Mouse (Mus musculus) naive thymus-derived CD4-positive, alpha-beta T cell, adult 2 months (primary cell): ENCODE data around the gene Atl3.

Source experiments
- DNase-seq: peaks from one replicate; pipeline ENCODE4 v3.0.0-alpha.2; 2011; ENCODE audit warnings: low read depth

Gene Atl3

DNA sequence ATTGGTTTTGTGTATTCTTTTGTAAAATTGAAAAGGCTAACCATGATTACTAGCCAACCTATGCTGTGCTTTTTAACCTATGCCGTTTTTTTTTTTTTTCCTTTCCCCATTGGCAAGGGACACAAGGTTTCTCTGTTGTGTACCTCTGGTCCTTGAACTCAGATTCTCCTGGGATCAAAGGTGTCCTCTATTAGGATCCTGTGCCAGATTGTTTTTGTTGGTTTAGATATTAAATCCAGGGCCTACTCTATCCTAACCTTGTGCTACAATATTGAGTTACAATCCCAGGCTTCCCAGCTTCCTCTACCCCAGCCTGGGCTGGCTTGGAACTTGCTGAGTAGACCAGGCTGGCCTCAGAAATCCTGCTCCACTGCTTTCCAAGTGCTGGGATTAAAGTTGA lies 6.9 kb downstream of the Atl3 start:
- DNase-seq, result no peak

DNA sequence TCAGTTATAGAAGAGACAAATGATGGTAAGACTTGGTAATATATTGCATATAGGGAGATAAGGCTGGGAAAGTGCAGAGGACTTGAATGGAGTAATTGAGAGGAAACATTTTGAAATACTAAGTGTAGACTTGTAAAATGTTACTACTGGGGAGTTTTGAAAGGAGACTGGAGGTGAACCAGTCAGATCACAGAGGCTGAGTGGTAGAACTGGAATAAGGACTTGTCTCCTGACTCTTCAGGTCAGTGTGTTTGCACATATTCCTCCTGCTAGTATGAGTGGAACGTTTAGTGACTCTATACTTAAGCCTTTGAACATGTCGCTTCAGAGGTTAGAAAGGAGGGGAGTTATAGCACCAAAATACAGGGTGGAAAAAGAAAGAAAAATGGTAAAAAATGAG lies 8.6 kb downstream of the Atl3 start:
- no peak for DNase-seq

DNA sequence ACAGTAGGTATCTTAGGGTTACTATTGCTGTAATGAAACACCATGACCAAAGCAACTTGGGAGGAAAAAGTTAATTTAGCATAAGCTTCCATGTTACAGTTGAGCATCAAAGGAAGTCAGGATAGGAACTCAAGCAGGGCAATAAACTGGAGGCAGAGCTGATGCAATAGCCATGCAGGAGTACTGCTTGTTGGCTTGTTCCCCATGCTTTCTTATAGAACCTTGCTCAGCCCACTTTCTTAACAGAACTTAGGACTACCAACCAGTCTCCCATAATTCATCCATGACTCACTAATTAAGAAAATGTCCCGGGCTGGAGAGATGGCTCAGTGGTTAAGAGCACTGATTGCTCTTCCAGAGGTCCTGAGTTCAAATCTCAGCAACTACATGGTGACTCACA lies 12.5 kb downstream of the Atl3 start:
- no peak for DNase-seq

DNA sequence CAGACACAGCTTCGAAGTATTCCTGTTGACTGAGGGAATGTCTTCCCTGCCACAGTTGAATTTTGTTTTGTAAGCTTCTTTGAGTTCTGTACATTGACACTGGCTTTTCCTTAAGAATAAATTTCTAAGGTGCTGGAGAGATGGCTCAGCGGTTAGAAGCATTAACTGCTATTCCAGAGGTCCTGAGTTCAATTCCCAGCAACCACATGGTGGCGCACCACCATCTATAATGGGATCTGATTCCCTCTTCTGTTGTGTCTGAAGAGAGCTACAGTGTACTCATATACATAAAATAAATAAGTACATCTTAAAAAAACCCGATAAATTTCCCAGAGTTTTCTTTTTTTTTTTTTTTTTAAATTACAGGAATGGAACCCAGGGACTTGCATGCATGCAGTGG lies 14.2 kb downstream of the Atl3 start:
- DNase-seq, result no peak

DNA sequence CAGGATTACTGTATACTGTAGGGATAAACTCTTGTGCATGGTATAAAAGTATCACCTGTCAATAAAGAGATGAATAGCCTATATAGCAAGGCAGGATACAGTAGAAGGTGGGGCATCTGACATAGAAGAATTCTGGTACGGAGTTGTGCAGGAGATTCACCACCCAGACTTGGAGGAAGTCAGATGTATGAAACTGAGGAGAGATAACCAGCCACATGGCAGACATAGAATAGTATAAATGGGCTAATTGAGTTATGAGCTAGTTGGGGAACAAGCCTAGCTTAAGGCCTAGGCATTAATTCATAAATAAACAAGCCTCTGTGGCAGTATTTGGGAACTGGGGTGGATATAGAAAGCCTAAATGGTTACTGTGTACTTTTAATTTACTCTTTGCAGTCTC lies 22.6 kb downstream of the Atl3 start:
- no peak for DNase-seq

DNA sequence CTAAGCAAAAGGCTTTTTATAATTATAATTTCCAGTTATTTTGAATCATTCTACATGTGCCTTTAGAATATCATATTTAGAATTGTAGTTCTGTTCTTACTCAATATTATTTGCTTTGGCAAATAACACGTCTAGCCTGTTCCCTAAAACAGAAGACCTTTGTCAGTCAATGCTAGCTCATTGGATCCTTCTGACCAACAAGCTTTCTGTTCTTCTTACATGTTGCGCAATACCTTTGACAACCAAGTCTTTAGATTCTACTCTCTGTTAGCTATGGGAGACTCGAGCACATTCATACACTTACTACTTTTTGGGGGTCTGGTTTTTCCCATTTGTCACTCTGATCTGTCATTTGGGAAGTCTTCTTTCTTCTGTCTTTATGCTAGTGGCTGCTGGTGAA lies 27.8 kb downstream of the Atl3 start:
- DNase-seq, result no peak

DNA sequence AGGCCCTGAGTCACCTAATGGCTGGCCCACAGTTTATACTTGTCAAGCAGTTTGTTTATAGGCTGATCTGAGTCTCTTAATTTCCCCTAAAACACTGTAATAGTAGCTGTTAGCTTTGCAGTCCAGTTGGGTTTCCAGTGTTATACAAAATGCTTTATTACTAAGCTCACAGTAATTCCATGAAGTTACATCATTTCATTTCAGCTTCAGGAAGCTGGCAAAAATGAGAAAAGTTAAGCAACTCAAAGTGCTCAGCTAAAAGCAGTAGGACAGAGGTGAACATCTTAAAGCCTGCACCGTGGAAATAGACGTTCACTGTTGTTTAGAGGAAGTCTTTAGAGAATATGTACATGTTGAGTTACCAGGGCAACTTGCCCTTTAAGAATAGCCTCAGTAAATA lies 29.0 kb downstream of the Atl3 start:
- no peak for DNase-seq

DNA sequence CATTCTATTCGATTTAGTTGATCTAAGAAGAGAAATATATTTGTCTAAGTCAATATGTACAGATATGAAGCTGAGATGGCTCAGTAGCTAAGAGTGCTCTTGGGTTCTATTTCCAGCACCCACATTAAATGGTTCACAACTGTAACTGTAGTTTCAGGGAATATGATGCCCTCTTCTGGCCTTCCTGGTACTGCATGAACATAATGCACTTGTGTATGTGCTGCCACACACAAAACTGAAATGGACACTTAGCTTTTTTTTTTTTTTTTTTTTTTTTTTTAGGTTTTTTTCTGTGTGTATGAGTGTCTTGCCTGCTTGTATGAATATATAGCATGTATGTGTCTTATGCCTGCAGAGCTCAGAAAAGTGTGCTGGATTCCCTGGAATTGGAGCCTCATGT lies 29.5 kb downstream of the Atl3 start:
- peak; percentile 31 for DNase-seq

DNA sequence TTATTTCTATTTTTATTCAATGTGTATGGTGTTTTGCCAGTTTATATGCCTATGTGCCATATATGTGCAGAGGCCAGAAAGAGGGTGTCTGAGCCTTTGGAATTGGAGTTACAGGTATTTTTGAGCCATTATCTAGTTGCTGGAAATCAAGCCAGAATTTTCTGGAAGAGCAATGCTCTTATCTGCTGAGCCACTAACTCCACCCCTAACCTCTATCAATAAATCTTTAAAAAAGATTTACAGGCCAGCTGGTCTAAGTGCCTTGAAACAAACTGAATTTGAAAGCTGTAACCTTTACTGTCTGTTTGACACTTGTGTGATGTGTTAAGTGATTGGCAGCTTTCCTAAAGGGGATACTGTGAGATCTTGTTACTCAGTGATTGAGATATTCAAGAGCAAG lies 29.9 kb downstream of the Atl3 start:
- DNase-seq, result no peak

DNA sequence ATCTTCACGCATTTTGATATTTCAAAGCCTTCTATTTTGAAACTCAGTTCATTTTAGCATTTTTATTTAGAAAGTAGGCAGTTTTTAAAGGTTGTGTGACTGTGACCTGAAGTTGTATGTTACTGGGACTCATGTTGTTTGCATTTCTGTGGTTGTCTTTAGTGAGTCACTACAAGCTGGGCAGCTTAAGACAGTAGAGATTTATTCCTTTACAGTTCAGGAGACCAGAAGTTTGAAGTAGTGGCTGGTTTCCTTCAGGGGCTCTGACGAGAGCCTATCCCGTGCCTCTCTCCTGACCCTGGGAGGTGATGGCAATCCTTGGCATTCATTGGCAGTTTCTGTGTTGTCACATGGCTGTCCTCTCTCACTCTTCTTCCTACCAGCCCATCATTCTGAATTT lies 31.0 kb downstream of the Atl3 start:
- no peak for DNase-seq

DNA sequence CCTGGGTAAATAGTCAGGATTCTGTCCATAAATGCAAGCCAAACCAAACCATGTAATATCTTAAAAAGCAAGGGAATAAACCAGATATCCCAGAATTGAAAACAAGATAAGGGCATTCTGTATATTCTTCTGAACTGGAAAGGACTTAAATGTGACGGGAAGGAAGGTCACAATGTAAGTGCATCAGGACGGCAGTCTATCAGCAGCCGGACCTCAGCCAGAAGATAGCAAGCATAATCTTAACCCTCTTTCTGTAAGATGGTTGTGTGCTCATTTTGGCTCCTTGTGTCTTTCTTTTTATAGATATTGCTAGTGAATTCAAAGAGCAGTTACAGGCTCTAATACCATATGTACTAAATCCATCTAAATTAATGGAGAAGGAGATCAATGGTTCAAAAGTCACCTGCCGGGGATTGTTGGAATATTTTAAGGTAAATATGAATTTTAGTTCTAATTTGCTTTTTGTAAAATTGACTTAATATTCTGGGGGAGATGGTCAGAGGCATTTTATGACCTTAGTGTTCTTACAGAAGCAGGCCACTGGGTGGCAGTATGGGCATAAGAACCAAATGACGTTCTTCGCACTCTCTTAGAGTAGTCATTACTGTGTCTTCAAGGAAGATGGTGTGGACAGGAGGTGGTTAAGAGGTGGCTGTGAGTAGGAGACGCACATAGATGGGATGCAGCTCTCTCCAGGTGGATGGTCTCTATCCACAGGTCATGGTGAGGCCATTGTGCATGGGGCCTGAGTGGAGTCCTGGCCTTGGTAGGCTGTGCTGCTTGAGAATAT lies 35.0 kb downstream of the Atl3 start:
- peak; percentile 77 for DNase-seq

DNA sequence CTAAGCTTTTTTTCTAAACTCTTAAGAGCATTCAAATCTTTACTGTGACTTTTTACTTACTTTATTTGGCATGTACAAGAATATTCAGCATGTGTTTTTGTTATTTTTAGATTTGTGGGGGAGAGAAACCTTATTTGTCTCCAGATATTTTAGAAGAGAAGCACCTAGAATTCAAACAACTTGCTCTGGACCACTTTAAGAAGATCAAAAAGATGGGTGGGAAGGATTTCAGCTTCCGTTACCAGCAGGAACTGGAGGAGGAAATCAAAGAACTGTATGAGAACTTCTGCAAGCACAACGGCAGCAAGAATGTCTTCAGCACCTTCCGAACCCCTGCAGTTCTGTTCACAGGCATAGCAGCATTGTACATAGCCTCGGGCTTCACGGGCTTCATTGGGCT lies 38.1 kb downstream of the Atl3 start:
- no peak for DNase-seq

DNA sequence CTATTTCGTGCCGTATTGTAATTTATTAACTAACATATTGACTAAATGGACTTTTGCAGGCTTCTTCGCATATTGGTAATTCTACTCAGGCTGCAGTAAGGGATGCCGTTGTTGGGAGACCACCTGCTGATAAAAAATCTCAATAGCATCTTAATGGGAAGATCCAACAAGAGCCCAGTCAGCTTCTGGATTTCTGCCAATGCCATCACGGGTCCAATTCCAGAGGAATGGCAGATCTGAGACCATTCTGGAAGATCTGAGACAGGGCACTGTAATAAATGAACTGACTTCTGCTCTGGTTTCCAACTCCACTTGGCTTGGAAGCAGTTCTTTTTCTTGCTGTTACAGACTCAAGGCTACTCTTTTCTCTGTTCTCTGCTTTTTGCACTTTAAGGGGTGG lies 40.1 kb downstream of the Atl3 start:
- no peak for DNase-seq

DNA sequence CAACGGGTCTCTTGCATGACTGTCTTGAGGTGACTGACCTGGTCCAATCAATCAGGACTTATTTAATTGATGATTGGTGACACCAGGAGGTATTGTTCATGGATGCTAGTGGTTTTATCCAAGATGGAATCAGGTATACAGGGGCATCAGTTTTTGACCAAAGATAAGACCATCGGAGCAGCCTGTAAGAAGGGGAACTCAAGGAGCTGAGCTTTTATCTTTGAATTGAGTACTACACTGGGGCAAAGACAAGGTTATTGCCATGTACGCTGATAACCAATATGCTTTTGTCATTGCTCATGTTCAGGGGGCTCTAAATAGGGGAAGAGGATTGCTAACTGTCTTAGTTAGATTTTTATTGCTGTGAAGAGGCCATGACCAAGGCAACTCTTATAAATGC lies 55.1 kb downstream of the Atl3 start:
- no peak for DNase-seq

DNA sequence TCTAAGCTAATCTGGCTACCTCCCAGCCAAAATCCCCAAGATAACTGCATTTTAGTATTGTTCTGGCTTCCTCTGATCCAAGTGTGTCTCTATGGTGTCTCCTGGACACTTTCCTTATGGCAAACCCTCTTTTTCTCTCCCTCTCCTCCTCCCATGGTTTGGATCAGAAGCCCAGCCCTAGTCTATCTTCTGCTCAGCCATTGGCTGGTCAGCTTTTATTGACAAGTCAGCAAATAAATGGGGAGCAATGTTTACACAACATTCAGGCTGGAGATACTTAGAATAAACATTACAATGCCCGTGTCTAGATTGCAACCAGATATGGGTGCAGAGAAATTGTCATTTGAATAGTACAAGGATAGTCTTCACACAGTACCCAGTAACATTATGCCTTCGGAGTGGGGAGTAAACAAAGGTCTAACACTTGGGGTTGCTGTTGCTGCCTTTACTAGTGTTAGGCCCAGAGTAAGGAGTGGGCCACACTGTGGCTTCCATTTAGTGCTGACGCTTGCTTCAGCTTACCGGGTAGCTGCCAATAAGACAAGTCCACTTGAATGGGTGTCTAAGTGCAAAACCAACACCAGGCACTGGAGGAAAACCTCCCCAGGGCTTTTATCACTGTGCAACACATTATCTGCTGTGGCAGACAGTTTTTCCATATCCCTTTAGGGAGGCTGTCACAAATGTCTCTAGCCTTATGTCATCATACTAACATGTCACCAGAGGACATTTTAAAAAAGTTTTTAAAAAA lies 57.9 kb downstream of the Atl3 start:
- no peak for DNase-seq

DNA sequence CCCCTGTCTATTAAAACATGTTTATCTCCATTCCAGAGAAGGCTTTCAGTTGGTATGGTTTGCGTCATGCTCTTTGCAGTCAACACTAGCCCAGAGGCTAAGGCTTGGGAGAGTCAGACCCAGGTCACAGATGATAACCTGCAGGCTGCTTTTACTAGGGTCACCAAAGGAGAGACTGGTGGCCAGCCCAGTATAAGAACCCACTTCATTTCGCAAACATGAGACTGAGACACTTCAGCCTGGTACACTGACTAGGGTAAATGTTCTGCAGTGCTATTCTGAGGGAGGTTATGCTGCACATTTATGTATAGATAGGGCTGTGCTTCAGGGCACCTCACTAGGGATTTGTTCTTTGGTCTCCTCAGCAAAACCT lies 58.4 kb downstream of the Atl3 start:
- DNase-seq, result no peak

DNA sequence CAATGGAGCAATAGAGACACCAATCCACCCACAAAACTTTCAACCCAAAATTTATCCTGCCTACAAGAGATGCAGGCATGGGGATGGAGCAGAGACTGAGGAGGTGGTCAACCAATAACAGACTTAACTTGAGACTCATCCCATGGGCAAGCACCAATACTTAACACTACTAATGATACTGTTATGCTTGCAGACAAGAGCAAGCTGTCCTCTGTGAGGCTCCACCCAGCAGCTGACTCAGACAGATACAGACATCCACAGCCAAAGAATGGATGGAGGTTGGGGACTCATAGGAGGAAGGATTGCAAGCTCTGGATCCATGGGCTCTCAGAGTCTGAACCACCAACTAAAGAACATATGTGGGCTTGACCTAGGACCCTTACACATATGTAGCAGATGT lies 59.6 kb downstream of the Atl3 start:
- no peak for DNase-seq

DNA sequence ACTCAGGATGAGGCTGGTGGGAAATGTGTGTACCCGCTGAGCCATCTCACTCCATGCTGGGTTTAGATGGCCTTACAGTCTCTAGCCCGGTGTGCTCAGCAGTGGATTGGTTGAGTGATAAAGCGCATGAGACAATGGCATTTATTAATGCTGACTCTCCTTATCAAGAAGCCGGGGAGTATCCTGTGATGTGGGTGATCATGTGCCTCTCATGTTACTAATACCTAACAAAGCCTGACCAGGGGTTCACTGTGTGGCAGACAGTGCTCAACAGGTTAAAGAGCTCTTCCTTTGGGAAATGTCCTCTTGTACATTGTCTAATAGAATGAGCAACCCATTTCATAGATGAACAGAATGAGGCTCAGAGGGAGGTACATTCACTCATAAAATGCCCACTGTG lies 61.0 kb downstream of the Atl3 start:
- DNase-seq, result no peak

DNA sequence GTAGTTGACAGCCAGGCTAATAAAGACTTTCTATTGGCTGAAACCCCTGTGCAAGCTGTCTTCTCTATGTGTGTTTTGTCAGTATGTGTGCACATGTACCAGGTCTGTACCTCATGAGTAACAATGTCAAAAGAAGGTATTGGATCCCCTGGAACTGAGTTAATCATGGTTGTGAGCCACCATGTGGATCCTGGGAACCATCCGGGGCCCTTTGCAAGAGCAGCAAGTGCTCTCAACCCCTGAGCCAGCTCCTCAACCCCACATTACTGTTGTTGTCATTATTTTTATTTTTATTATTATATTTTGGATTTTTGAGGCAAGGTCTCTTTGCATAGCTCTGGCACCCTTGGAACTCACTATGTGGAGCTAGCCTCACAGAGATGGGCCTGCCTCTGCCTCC lies 62.8 kb downstream of the Atl3 start:
- DNase-seq, result no peak

DNA sequence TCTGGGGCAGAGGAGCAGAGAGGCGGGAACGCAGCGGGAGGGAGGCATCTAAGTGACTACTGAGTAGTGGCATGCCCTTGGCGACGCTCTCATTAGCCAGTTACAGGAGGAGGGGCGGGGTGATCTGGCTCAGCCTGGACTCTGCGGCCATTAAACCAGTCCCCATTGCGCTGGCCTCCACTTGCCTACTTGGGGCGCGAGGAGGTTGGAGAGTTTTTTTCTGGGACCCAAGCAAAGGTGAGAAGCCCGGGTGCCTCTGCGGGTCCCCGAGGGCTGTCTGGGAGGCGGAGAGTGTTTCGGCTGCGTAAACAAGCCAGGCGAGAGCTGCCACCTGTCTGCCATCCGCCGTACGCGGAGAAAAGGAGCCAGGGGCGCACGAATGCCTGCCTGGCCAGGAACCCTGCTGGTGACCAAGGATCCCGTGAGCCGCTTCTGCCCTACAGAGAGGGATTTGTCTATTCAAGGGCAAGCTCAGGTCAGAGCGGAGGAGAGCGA lies 63.5 kb downstream of the Atl3 start, which contains the start of gene Pla2g16:
Gene Pla2g16, plus strand, starts transcription at position 132 of the 495 bp plus-strand sequence.
- DNase-seq, result peak; percentile 63

DNA sequence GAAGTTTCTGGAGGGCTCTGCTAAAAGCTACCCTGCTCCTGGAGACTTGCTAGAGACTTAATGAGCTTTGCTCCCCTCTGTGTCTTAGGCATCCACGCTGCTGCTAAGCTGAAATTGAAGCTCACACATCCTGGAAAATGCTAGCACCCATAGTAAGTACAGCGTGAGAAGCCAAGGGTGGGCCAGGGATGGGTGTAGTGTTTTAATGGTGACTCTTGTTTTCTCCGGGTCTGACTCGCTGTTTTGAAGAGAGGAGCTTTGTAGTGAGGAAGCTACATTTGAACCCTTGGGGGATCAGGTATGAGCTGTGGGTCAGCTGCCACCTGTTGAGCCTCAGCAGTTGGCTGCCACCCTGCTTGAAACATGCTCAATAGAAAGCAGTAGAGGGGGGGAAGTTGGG lies 64.0 kb downstream of the Atl3 start:
- DNase-seq, result no peak

DNA sequence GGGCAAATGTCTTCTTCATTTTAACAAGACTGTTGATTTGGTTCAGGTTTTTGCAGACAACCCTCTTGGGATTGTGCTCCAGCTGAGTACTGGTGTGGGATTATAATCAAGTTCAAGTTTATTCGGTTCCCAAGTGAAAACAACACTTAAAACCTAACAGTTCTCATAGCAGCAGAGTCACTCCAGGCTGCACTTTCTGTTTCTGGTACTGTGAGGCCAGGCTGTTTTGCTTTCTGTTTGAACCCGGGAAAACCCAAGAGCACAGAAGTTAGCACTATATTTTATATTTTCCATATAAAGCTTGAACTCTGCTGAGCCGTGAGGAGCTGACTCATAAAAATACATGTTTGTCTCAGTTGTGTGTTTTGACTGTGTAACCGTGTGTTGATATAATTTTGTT lies 64.8 kb downstream of the Atl3 start:
- DNase-seq, result peak; percentile 41

DNA sequence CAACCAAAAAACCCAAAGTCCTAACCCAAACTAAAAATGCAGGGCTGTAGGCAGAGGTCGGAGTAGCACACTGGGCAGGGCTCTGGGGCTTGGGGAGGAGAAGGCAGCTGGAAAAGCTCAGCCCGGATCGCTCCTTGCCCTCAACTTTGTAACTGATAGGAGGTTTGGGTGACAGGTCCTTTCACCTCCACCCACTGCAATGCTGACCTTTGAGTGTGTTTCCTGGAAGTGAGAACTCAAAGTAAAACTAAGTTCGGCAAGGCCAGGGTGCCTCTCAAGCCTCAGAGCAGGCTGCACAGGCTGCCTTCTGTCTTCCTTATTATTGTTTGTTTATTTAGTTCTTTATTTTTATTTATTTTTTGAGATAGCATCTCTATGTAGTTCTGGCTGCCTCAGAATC lies 66.1 kb downstream of the Atl3 start:
- DNase-seq, result no peak

DNA sequence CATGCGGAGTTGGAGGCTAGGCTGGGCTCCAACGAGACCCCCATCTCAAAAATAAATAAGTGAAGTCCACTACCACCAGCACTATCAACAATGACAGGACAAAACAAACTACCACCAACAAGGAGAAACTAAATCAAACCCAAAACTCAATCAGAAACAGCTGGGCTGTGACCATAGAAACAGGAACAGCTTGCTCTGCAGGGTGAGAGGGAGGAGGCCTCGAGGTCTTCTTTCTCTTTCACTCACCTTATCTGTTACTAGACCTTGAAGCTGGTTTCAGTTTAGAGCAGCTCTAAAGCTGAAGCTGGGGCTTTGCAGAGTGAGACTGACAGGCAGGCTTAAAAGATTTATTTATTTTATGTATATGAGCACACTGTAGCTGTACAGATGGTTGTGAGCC lies 67.6 kb downstream of the Atl3 start:
- peak; percentile 13 for DNase-seq
